Mouse (Mus musculus) gastrocnemius, postnatal 36 days (tissue): ENCODE results near the gene Tspan18. TPM values are rescaled to one million over a fixed set of nuclear protein-coding genes. Genes with fewer than 3 reads are reported as not detected.
A peak's percentile ranks its signal among the peaks of the same experiment; 100 is the strongest.

ENCODE experiments used
- DNase-seq, 2 experiments: peaks; one replicate each; pipeline ENCODE4 v3.0.0; 2022
- intact Hi-C: fragments of 180-260 bp; cut with DNase I; formaldehyde crosslinking; loops from one replicate; pipeline ENCODE4 v1.15.1; 2025
- total RNA-seq, 2 experiments: library from RNA; stranded (reverse); gene quantifications; 2 replicates each; pipeline ENCODE4 v1.2.3; 2021

The Tspan18 gene
- total RNA-seq, 2 experiments from 2014 or later = 1.3 to 2.5 TPM

GRCm38 (mm10) chr2:93192182-93192560 is 142.1 kb downstream of the Tspan18 start:
- intact Hi-C loops = no loop called here
- DNase-seq = no peak

- no peak for DNase-seq
- intact Hi-C loops = no loop called here
These were observed 142.7 kb downstream of the Tspan18 start for GRCm38 (mm10) chr2:93191488-93192181.

- no peak for DNase-seq
- intact Hi-C loops = no loop called here
These were observed 143.4 kb downstream of the Tspan18 start for GRCm38 (mm10) chr2:93190771-93191487.

GRCm38 (mm10) chr2:93188761-93189458 is 145.4 kb downstream of the Tspan18 start:
- intact Hi-C loops = loop anchor here (5.0 kb wide), 1 partner anchor 62 kb away; no protein-coding TSS in a partner anchor
- DNase-seq = no peak

- intact Hi-C loops = loop anchor here (5.0 kb wide), 1 partner anchor 61 kb away; no protein-coding TSS in a partner anchor
- no peak for DNase-seq
These were observed 146.1 kb downstream of the Tspan18 start for GRCm38 (mm10) chr2:93188020-93188760.

GRCm38 (mm10) chr2:93187323-93187996 is 146.8 kb downstream of the Tspan18 start, which contains the start of gene Trp53i11:
Gene Trp53i11, plus strand, starts transcription at chr2:93187548.
- intact Hi-C loops = loop anchor here (5.0 kb wide), 1 partner anchor 60 kb away; no protein-coding TSS in a partner anchor

GRCm38 (mm10) chr2:93182859-93183258 is 151.4 kb downstream of the Tspan18 start:
- intact Hi-C loops = no loop called here
- DNase-seq = no peak

More at GRCm38 (mm10) chr2:93187323-93187996, 146.8 kb downstream of the Tspan18 start, which contains the start of gene Trp53i11:
- DNase-seq = peak; percentile 68 to 73

GRCm38 (mm10) chr2:93180077-93180844 is 154.0 kb downstream of the Tspan18 start:
- DNase-seq = no peak
- intact Hi-C loops = no loop called here

- no peak for DNase-seq
- intact Hi-C loops = no loop called here
These were observed 154.7 kb downstream of the Tspan18 start for GRCm38 (mm10) chr2:93179603-93180002.

- intact Hi-C loops = no loop called here
- no peak for DNase-seq
These were observed 156.0 kb downstream of the Tspan18 start for GRCm38 (mm10) chr2:93178313-93178677.

- DNase-seq = no peak
- intact Hi-C loops = no loop called here
These were observed 156.5 kb downstream of the Tspan18 start for GRCm38 (mm10) chr2:93177668-93178312.

- no peak for DNase-seq
- intact Hi-C loops = no loop called here
These were observed 157.2 kb downstream of the Tspan18 start for GRCm38 (mm10) chr2:93176871-93177667.

- no peak for DNase-seq
- intact Hi-C loops = no loop called here
These were observed 158.0 kb downstream of the Tspan18 start for GRCm38 (mm10) chr2:93176193-93176798.

GRCm38 (mm10) chr2:93175721-93176120 is 158.6 kb downstream of the Tspan18 start:
- no peak for DNase-seq
- intact Hi-C loops = no loop called here

GRCm38 (mm10) chr2:93175278-93175677 is 159.0 kb downstream of the Tspan18 start:
- no peak for DNase-seq
- intact Hi-C loops = no loop called here

- intact Hi-C loops = no loop called here
- DNase-seq = no peak
These were observed 160.1 kb downstream of the Tspan18 start for GRCm38 (mm10) chr2:93174159-93174558.

GRCm38 (mm10) chr2:93172460-93172859 is 161.8 kb downstream of the Tspan18 start:
- intact Hi-C loops = no loop called here
- no peak for DNase-seq
